Mouse (Mus musculus) lung, embryonic 15.5 days (tissue): ENCODE results near the gene Ybx2. TPM values are rescaled to one million over a fixed set of nuclear protein-coding genes. Genes with fewer than 3 reads are reported as not detected.

Source experiments
- ATAC-seq: fragments of 200-750 bp; cut with Nextera tagmentation; 2 replicates; pipeline ENCODE4 v1.8.0; 2017; ENCODE audit warnings: moderate number of reproducible peaks, borderline replicate concordance; ENCODE audit not compliant: low FRiP score, low TSS enrichment; ENCODE audit errors: extremely low read depth
- H3K27ac ChIP-seq: fragments of 300-500 bp; sonication (generic); 2 replicates; pipeline ENCODE4 v1.5.1; 2015; ENCODE audit warnings: moderate library complexity, mild to moderate bottlenecking, inconsistent platforms
- H3K27me3 ChIP-seq: fragments of 300-500 bp; sonication (generic); 2 replicates; pipeline ENCODE4 v1.6.1; 2015; ENCODE audit warnings: inconsistent platforms
- H3K36me3 ChIP-seq: fragments of 300-500 bp; sonication (generic); 2 replicates; pipeline ENCODE4 v1.6.1; 2015; ENCODE audit warnings: inconsistent platforms
- H3K4me1 ChIP-seq: fragments of 300-500 bp; sonication (generic); 2 replicates; pipeline ENCODE4 v1.6.1; 2015; ENCODE audit warnings: inconsistent platforms
- H3K4me2 ChIP-seq: fragments of 300-500 bp; sonication (generic); 2 replicates; pipeline ENCODE4 v1.6.1; 2015; ENCODE audit warnings: inconsistent platforms, mild to moderate bottlenecking, moderate library complexity
- H3K4me3 ChIP-seq: fragments of 300-500 bp; sonication (generic); 2 replicates; pipeline ENCODE4 v1.5.1; 2015; ENCODE audit warnings: mild to moderate bottlenecking, inconsistent platforms
- H3K9ac ChIP-seq: fragments of 300-500 bp; sonication (generic); 2 replicates; pipeline ENCODE4 v1.6.1; 2015; ENCODE audit warnings: inconsistent platforms
- H3K9me3 ChIP-seq: fragments of 300-500 bp; sonication (generic); 2 replicates; pipeline ENCODE4 v1.6.1; 2016; ENCODE audit warnings: inconsistent platforms
- WGBS: fragments of 180-500 bp; shearing (Covaris S2); methylation state at CpG from one replicate; pipeline ENCODE4 v1.1.7; 2015; 5-methylcytosine and 5-hydroxymethylcytosine counted together
- microRNA-seq: library from miRNA; unstranded; fragments of <30 nt; microRNA quantifications from one replicate; pipeline ENCODE4, GENCODE M21; 2016
- polyA plus RNA-seq: library from polyadenylated mRNA; unstranded; fragments of >200 nt; fragmentation: Nextera tagmentation; extraction: Ambion mirVana; gene quantifications from 2 replicates; pipeline ENCODE4 v1.2.1, GENCODE M21; 2015

The Ybx2 gene
- polyA plus RNA-seq, 1 experiment from 2014 or later = 3.0 TPM

DNA sequence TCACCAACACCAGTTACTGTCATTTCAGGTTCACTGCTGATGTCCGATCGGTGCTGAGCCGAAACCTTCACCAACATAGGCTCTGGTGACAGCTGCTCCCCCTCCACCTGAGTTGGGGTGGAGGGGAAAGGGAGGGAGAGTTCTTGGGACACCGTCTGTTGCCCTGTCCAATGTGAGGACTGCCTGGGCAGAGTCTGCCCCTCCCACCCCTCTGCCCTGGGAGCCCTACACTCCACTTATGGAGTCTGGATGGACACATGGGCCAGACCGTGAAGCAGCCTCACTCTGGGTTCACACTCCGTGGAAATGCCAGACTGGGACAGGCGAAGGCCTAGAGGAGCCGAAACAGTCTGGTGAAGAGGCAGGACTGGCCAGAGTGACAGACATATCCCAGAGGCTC is 54.4 kb downstream of the Ybx2 start:
- peaks cover 23% of the 10 kb centered on the region for H3K4me1 ChIP-seq
- no peak overlapping the region for H3K9ac ChIP-seq
- H3K27ac ChIP-seq = peak overlapping the region; percentile 96
- no peak overlapping the region for H3K4me2 ChIP-seq
- 90% methylated on average over 8 of the region's 8 CpGs for WGBS
- H3K36me3 ChIP-seq = peaks cover 67% of the 10 kb centered on the region
- ATAC-seq = 0 out of 2 replicates have a peak, but pooled peaks have one; percentile 25
- no peak overlapping the region for H3K4me3 ChIP-seq
- no peaks in the 10 kb centered on the region for H3K27me3 ChIP-seq
- H3K9me3 ChIP-seq = no peaks in the 10 kb centered on the region

Small RNA genes within 50 kb of the gene (microRNA-seq; reads per million reads assigned to microRNA genes)
- not detected for gene Gm44349

Other genes with a start within 250 kb of the Ybx2 start
- 8.3 and 8.9 TPM in 2 replicates for gene Tnfsf12, start 239.9 kb upstream of the Ybx2 start, polyA plus RNA-seq
- 4.3 and 5.9 TPM in 2 replicates for gene Tnfsfm13, start 239.7 kb upstream of the Ybx2 start, polyA plus RNA-seq
- 26.7 and 31.6 TPM in 2 replicates for gene Polr2a, start 177.2 kb upstream of the Ybx2 start, polyA plus RNA-seq
- 0.19 and 0.26 TPM in 2 replicates for gene Slc35g3, start 173.8 kb upstream of the Ybx2 start, polyA plus RNA-seq
- 2.6 and 3.0 TPM in 2 replicates for gene Zbtb4, start 169.9 kb upstream of the Ybx2 start, polyA plus RNA-seq
- 15.7 and 15.8 TPM in 2 replicates for gene Chrnb1, start 139.9 kb upstream of the Ybx2 start, polyA plus RNA-seq
- 1.2 and 1.3 TPM in 2 replicates for gene Fgf11, start 133.9 kb upstream of the Ybx2 start, polyA plus RNA-seq
- 6.3 and 7.3 TPM in 2 replicates for gene Tmem102, start 130.2 kb upstream of the Ybx2 start, polyA plus RNA-seq
- gene Gm39566, start 120.5 kb upstream of the Ybx2 start, polyA plus RNA-seq = not detected in 2 replicates
- gene Spem2, start 117.3 kb upstream of the Ybx2 start, polyA plus RNA-seq = not detected in 2 replicates
- not detected in 2 replicates for gene Spem1, start 113.6 kb upstream of the Ybx2 start, polyA plus RNA-seq
- gene Nlgn2, start 98.0 kb upstream of the Ybx2 start, polyA plus RNA-seq = 5.5 and 6.5 TPM in 2 replicates
- 434 and 473 TPM in 2 replicates for gene Tmem256, start 97.3 kb upstream of the Ybx2 start, polyA plus RNA-seq
- gene Plscr3, start 89.4 kb upstream of the Ybx2 start, polyA plus RNA-seq = 110 and 119 TPM in 2 replicates
- 9.2 and 9.6 TPM in 2 replicates for gene Tnk1, start 77.1 kb upstream of the Ybx2 start, polyA plus RNA-seq
- gene Tmem95, start 57.8 kb upstream of the Ybx2 start, polyA plus RNA-seq = not detected in 2 replicates
- gene Kctd11, start 54.4 kb upstream of the Ybx2 start, polyA plus RNA-seq = 8.1 and 8.6 TPM in 2 replicates
- 1.4 and 5.0 TPM in 2 replicates for gene Acap1, start 40.3 kb upstream of the Ybx2 start, polyA plus RNA-seq
- gene 2810408A11Rik, start 34.8 kb upstream of the Ybx2 start, polyA plus RNA-seq = 11.9 and 13.0 TPM in 2 replicates
- gene Neurl4, start 34.7 kb upstream of the Ybx2 start, polyA plus RNA-seq = 7.1 and 8.0 TPM in 2 replicates
- gene Gps2, start 21.9 kb upstream of the Ybx2 start, polyA plus RNA-seq = 81.7 and 82.2 TPM in 2 replicates
- gene Eif5a, start 13.8 kb upstream of the Ybx2 start, polyA plus RNA-seq = 1,673 and 1,693 TPM in 2 replicates
- 18.0 and 20.6 TPM in 2 replicates for gene Slc2a4, start 12.4 kb downstream of the Ybx2 start, polyA plus RNA-seq
- gene Cldn7, start 29.0 kb downstream of the Ybx2 start, polyA plus RNA-seq = 154 and 170 TPM in 2 replicates
- gene Ctdnep1, start 45.4 kb downstream of the Ybx2 start, polyA plus RNA-seq = 22.3 and 25.4 TPM in 2 replicates
- gene Elp5, start 46.7 kb downstream of the Ybx2 start, polyA plus RNA-seq = 106 and 111 TPM in 2 replicates
- 453 and 455 TPM in 2 replicates for gene Gabarap, start 55.3 kb downstream of the Ybx2 start, polyA plus RNA-seq
- gene Phf23, start 60.0 kb downstream of the Ybx2 start, polyA plus RNA-seq = 75.0 and 78.2 TPM in 2 replicates
- gene Dvl2, start 64.8 kb downstream of the Ybx2 start, polyA plus RNA-seq = 34.7 and 40.3 TPM in 2 replicates
- gene Acadvl, start 79.6 kb downstream of the Ybx2 start, polyA plus RNA-seq = 73.9 and 81.3 TPM in 2 replicates
- gene Dlg4, start 81.1 kb downstream of the Ybx2 start, polyA plus RNA-seq = 5.6 and 5.9 TPM in 2 replicates
- 0.23 and 0.29 TPM in 2 replicates for gene Asgr1, start 118.3 kb downstream of the Ybx2 start, polyA plus RNA-seq
- gene Asgr2, start 156.8 kb downstream of the Ybx2 start, polyA plus RNA-seq = 0.19 and 0.47 TPM in 2 replicates
- gene Mgl2, start 194.5 kb downstream of the Ybx2 start, polyA plus RNA-seq = 3.9 and 4.3 TPM in 2 replicates
- 0.65 and 1.2 TPM in 2 replicates for gene Clec10a, start 220.4 kb downstream of the Ybx2 start, polyA plus RNA-seq